Mouse (Mus musculus) heart, adult 2 months (tissue): ENCODE measurements around the gene Qprt. TPM values are rescaled to one million over a fixed set of nuclear protein-coding genes. Genes with fewer than 3 reads are reported as not detected.

ENCODE experiments used
- DNase-seq, 2 experiments: peaks; one replicate each; pipeline ENCODE4 v3.0.0; 2021
- H3K27ac ChIP-seq: fragments of 200-600 bp; 2 replicates; pipeline ENCODE4 v1.8.1; 2022
- H3K27me3 ChIP-seq: fragments of 200-500 bp; 2 replicates; pipeline ENCODE4 v1.6.1; 2012; ENCODE audit warnings: mild to moderate bottlenecking, low read length, inconsistent platforms, mixed read lengths; ENCODE audit not compliant: control insufficient read depth, insufficient read depth
- H3K36me3 ChIP-seq: fragments of 200-500 bp; 2 replicates; pipeline ENCODE4 v1.6.1; 2012; ENCODE audit warnings: low read length, inconsistent platforms; ENCODE audit not compliant: control insufficient read depth, insufficient read depth
- H3K4me1 ChIP-seq: fragments of 200-500 bp; 2 replicates; pipeline ENCODE4 v1.6.1; 2011; ENCODE audit warnings: low read length; ENCODE audit not compliant: control insufficient read depth, insufficient read depth
- H3K4me3 ChIP-seq: fragments of 200-600 bp; 2 replicates; pipeline ENCODE4 v1.8.1; 2022
- H3K79me2 ChIP-seq: fragments of 200-500 bp; replicated peaks from 2 replicates; pipeline ENCODE4 v1.6.1; 2012; ENCODE audit warnings: mild to moderate bottlenecking, inconsistent platforms, low read length, moderate library complexity, mixed read lengths; ENCODE audit not compliant: control insufficient read depth, insufficient read depth
- H3K9ac ChIP-seq: fragments of 200-500 bp; 2 replicates; pipeline ENCODE4 v1.6.1; 2012; ENCODE audit warnings: low read depth, mild to moderate bottlenecking, control low read depth, inconsistent platforms, low read length, mixed read lengths
- CTCF ChIP-seq: fragments of 200-600 bp; IDR thresholded peaks from 2 replicates; pipeline ENCODE4 v1.8.1; 2022; ENCODE audit warnings: antibody characterized with exemption, mild to moderate bottlenecking, moderate library complexity
- EP300 ChIP-seq: fragments of 200-500 bp; IDR thresholded peaks from 2 replicates; pipeline ENCODE4 v1.6.1; 2011; ENCODE audit warnings: low read depth, low read length, control low read depth; ENCODE audit not compliant: insufficient read depth
- POLR2A ChIP-seq: fragments of 200-500 bp; IDR thresholded peaks from 2 replicates; pipeline ENCODE4 v1.6.1; 2011; ENCODE audit warnings: mild to moderate bottlenecking, low read depth, low read length, control low read depth; ENCODE audit not compliant: insufficient read depth
- WGBS: fragments of 180-500 bp; shearing (Covaris S2); methylation state at CpG from one replicate; pipeline ENCODE4 v1.1.7; 2018; 5-methylcytosine and 5-hydroxymethylcytosine counted together
- intact Hi-C: fragments of 180-260 bp; cut with DNase I; formaldehyde crosslinking; loops from one replicate; pipeline ENCODE4 v1.15.1; 2025
- long read RNA-seq: library from polyadenylated mRNA; stranded (forward); transcript quantifications from one replicate; pipeline ENCODE4 v2.0.0, GENCODE M21; 2021
- polyA plus RNA-seq: library from polyadenylated mRNA; depleted of rRNA; stranded (reverse); fragments of >200 nt; gene quantifications from 2 replicates; pipeline ENCODE4 v1.2.3, GENCODE M21; 2012; rRNA removed
- total RNA-seq, 2 experiments: library from RNA; stranded (reverse); gene quantifications; 2 replicates each; pipeline ENCODE4 v1.2.3; 2021

Gene Qprt
- not detected for total RNA-seq
- 0.25 and 0.32 TPM in 2 replicates for polyA plus RNA-seq
- long read RNA-seq: 0 reads

GRCm38 (mm10) chr7:127121911-127122270 lies at the start of gene Qprt:
TSS of gene Qprt (minus strand) at chr7:127122226.
- Histone ChIP-seq H3K36me3 (no peaks in the 10 kb centered on the region), H3K79me2 (no peaks in the 10 kb centered on the region), H3K27ac (no peak within 1 kb of the TSS), H3K4me3 (no peak within 1 kb of the TSS), H3K27me3 (no peaks in the 10 kb centered on the region; the same call in 1 of the 2 replicates), H3K9ac (no peak within 1 kb of the TSS), H3K4me1 (peaks cover 5% of the 10 kb centered on the region)
- 39% methylated on average over 7 of the region's 7 CpGs for WGBS
- TF ChIP-seq POLR2A (no peak), CTCF (no peak), EP300 (no peak)
- intact Hi-C loops: loop anchor here (5.0 kb wide), 1 partner anchor 60 kb away; no protein-coding TSS in a partner anchor
- no peak for DNase-seq

DNA sequence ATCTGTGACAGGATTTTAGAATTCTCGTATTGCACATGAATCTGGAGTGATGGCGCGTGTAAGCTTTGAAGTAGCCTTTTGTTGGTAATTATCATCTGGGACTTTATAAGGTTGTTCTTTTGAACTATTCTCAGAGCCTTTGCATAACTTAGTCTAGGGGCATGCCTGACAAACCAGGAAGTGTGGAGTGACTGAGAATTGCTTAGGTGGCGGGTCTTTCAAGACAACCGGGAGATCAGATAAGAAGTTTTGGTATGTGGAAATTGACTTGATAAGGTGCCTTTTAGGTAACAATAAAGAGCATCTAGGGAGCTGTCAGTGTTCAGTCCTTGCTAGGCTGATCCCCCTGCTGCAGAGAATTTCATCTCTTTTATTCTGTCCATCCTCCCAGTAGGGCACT lies 44.5 kb upstream of the Qprt start:
- H3K9ac ChIP-seq: no peak overlapping the region
- TF ChIP-seq CTCF (no peak), EP300 (no peak), POLR2A (no peak)
- H3K4me1 ChIP-seq: no peaks in the 10 kb centered on the region
- no peaks in the 10 kb centered on the region for H3K27me3 ChIP-seq
- intact Hi-C loops: no loop called here
- H3K79me2 ChIP-seq: no peaks in the 10 kb centered on the region
- no peak overlapping the region for H3K27ac ChIP-seq
- WGBS: 76% methylated on average over 5 of the region's 5 CpGs
- no peak overlapping the region for H3K4me3 ChIP-seq
- no peak for DNase-seq
- no peaks in the 10 kb centered on the region for H3K36me3 ChIP-seq

- no peak for DNase-seq
- Histone ChIP-seq H3K36me3 (no peaks in the 10 kb centered on the region), H3K9ac (no peak overlapping the region), H3K27ac (no peak overlapping the region), H3K4me3 (no peak overlapping the region), H3K27me3 (no peaks in the 10 kb centered on the region), H3K79me2 (no peaks in the 10 kb centered on the region), H3K4me1 (no peaks in the 10 kb centered on the region)
- 80% methylated on average over 12 of the region's 12 CpGs for WGBS
- intact Hi-C loops: no loop called here
- no peak for TF ChIP-seq EP300
- no peak for TF ChIP-seq POLR2A
- TF ChIP-seq CTCF: no peak
Measured at GRCm38 (mm10) chr7:127165607-127166493, 43.8 kb upstream of the Qprt start.

GRCm38 (mm10) chr7:127164002-127164401 lies 42.0 kb upstream of the Qprt start:
- H3K27ac ChIP-seq: no peak overlapping the region
- H3K4me3 ChIP-seq: no peak overlapping the region
- H3K36me3 ChIP-seq: no peaks in the 10 kb centered on the region
- no peaks in the 10 kb centered on the region for H3K4me1 ChIP-seq
- TF ChIP-seq EP300 (no peak), CTCF (no peak), POLR2A (no peak)
- H3K9ac ChIP-seq: no peak overlapping the region
- WGBS: 87% methylated on average over 4 of the region's 4 CpGs
- intact Hi-C loops: no loop called here
- DNase-seq: no peak
- H3K79me2 ChIP-seq: no peaks in the 10 kb centered on the region
- no peaks in the 10 kb centered on the region for H3K27me3 ChIP-seq

- TF ChIP-seq EP300 (no peak), POLR2A (no peak), CTCF (no peak)
- Histone ChIP-seq H3K9ac (no peak overlapping the region), H3K27me3 (no peaks in the 10 kb centered on the region), H3K27ac (no peak overlapping the region), H3K4me1 (no peaks in the 10 kb centered on the region), H3K4me3 (no peak overlapping the region), H3K79me2 (no peaks in the 10 kb centered on the region), H3K36me3 (no peaks in the 10 kb centered on the region)
- no peak for DNase-seq
- intact Hi-C loops: no loop called here
- WGBS: 75% methylated on average over 5 of the region's 5 CpGs
Measured at GRCm38 (mm10) chr7:127162546-127162945, 40.5 kb upstream of the Qprt start.

GRCm38 (mm10) chr7:127157548-127157947 lies 35.5 kb upstream of the Qprt start:
- 78% methylated on average over 4 of the region's 4 CpGs for WGBS
- H3K36me3 ChIP-seq: no peaks in the 10 kb centered on the region
- no peak overlapping the region for H3K9ac ChIP-seq
- no peak overlapping the region for H3K27ac ChIP-seq
- intact Hi-C loops: no loop called here
- H3K4me1 ChIP-seq: peaks cover 2% of the 10 kb centered on the region
- H3K79me2 ChIP-seq: no peaks in the 10 kb centered on the region
- no peak overlapping the region for H3K4me3 ChIP-seq
- no peak for TF ChIP-seq POLR2A
- no peak for TF ChIP-seq CTCF
- no peak for TF ChIP-seq EP300
- H3K27me3 ChIP-seq: no peaks in the 10 kb centered on the region
- DNase-seq: no peak
